Mouse (Mus musculus): Measurements from ENCODE around the gene Cacnb2. TPM values are rescaled to one million over a fixed set of nuclear protein-coding genes. Genes with fewer than 3 reads are reported as not detected.

Gene Cacnb2
- polyA plus RNA-seq, 1 experiment, result 6.3 TPM

DNA sequence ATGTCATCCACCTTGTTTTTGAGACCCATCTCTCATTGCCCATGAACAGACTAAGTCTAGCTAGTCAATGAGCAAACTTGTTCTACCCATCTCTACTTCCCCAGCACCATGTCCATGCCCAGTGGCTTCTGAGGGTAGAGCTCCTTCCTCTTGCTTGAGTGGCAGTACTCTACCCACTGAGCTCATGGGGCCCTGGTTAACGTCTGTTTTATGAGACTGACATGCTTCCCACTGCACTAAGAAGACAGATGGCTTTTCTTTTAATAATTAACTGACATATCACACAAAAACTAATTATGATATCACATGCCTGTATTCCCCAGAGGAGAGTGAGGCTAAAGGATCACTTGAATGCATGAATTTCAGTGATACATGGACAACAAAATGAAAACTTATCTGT, 238.4 kb downstream of the Cacnb2 start:
- no peak for DNase-seq
- WGBS, result 48% methylated on average over 1 of the region's 1 CpGs
- Histone ChIP-seq H3K4me3 (replicated peaks; ENCODE audit: extremely low read depth, low read depth, low read length) (no peak overlapping the region), H3K4me1 (ENCODE audit: control insufficient read depth, insufficient read depth, low read length) (no peaks in the 10 kb centered on the region)
- TF ChIP-seq POLR2A (IDR thresholded peaks at IDR 0.05; ENCODE audit: borderline replicate concordance, extremely low read depth, low read depth, low read length), result no peak
- no peak for TF ChIP-seq CTCF (IDR thresholded peaks at IDR 0.05; ENCODE audit: insufficient read depth, low read length)

DNA sequence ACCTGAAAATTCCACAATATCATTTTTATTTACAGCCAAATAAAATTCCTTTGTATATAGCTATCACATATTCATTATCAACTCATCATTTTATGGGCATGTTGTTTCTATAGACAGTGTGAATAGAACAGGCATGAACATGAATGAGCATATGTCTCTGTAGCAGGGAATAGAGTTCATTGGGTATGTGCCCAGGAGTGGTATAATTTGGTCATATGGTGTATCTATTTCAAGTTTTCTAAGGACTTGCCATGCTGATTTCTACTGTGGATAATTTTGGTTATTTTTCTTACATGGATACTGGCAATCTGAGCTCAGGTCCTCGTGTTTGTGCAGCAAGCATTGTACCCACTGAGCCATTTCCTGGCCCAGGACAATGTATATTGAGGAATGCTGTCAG, 243.8 kb downstream of the Cacnb2 start:
- Histone ChIP-seq H3K4me1 (ENCODE audit: control insufficient read depth, insufficient read depth, low read length) (peaks cover 3% of the 10 kb centered on the region; the same call in 1 of the 2 replicates), H3K4me3 (replicated peaks; ENCODE audit: extremely low read depth, low read depth, low read length) (no peak overlapping the region)
- TF ChIP-seq CTCF (IDR thresholded peaks at IDR 0.05; ENCODE audit: insufficient read depth, low read length) (no peak), POLR2A (IDR thresholded peaks at IDR 0.05; ENCODE audit: borderline replicate concordance, extremely low read depth, low read depth, low read length) (no peak)
- WGBS, result 32% methylated on average over 1 of the region's 1 CpGs
- DNase-seq, result no peak

DNA sequence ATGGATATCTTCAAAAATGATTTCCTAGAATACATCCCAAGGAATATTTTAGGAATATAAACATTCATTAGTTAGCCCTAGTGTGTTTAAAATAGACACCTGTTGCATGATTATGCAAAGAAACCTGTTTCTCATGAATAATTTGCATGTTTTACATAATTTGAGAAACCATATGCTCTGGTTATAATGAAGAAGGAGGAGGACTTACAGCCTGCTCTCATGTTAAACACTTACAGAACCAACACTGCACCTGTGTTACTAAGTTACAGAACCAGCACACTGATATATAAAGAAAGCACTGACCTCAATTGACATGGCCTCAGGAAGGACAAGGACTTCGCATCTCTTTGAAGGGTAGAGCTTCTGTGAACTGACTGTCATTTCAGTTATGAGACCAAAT, 244.3 kb downstream of the Cacnb2 start:
- TF ChIP-seq CTCF (IDR thresholded peaks at IDR 0.05; ENCODE audit: insufficient read depth, low read length), result no peak
- no peak for TF ChIP-seq POLR2A (IDR thresholded peaks at IDR 0.05; ENCODE audit: borderline replicate concordance, extremely low read depth, low read depth, low read length)
- Histone ChIP-seq H3K4me3 (replicated peaks; ENCODE audit: extremely low read depth, low read depth, low read length) (no peak overlapping the region), H3K4me1 (ENCODE audit: control insufficient read depth, insufficient read depth, low read length) (peaks cover 3% of the 10 kb centered on the region; the same call in 1 of the 2 replicates)
- 92% methylated on average over 1 of the region's 1 CpGs for WGBS
- DNase-seq, result no peak

DNA sequence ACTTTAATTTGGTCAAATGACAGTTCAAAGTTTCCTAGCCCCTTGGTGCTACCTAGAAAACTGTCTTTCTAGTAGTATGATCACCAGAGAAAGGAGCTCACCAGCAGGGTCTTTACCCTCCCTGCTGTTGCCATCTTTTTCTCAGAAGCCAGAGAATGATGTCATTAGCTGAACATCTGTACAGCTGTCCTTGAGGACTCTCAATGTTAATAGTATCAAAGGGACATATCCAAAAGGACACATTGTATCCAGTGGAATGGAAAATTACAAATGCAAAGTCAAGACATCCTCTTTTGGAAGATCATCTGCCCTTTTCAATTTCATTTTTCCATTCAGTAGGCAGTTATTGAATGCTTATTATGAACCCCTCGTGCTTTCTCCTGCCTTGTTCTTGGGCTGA, 247.9 kb downstream of the Cacnb2 start:
- DNase-seq, result no peak
- 80% methylated on average over 1 of the region's 1 CpGs for WGBS
- TF ChIP-seq POLR2A (IDR thresholded peaks at IDR 0.05; ENCODE audit: borderline replicate concordance, extremely low read depth, low read depth, low read length), result no peak
- no peak for TF ChIP-seq CTCF (IDR thresholded peaks at IDR 0.05; ENCODE audit: insufficient read depth, low read length)
- Histone ChIP-seq H3K4me1 (ENCODE audit: control insufficient read depth, insufficient read depth, low read length) (peaks cover 3% of the 10 kb centered on the region; the same call in 1 of the 2 replicates), H3K4me3 (replicated peaks; ENCODE audit: extremely low read depth, low read depth, low read length) (no peak overlapping the region)

DNA sequence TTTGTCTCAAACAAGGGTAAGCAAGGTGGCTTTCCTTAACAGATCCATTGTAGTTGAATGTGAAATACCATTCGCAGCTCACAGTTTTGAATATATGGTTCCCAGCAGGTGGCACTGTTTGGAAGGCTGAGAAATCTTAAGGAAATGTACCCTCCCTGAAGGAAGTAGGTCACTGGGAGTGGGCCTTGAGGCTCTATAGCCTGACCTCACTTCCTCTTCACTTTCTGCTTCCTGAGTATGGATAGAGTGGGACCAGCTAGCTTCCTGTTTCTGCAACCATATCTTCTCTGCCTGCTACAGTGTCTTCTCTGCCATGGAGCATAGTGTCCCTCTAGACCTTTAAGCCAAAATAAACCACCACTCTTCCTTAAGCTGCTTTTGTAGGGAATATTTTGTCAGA, 248.5 kb downstream of the Cacnb2 start:
- no peak overlapping the region for H3K4me3 ChIP-seq (replicated peaks; ENCODE audit: extremely low read depth, low read depth, low read length)
- peaks cover 3% of the 10 kb centered on the region; the same call in 1 of the 2 replicates for H3K4me1 ChIP-seq (ENCODE audit: control insufficient read depth, insufficient read depth, low read length)
- 83% methylated on average over 1 of the region's 1 CpGs for WGBS
- no peak for DNase-seq
- TF ChIP-seq CTCF (IDR thresholded peaks at IDR 0.05; ENCODE audit: insufficient read depth, low read length) (0 out of 2 replicates have a peak, but pooled peaks have one; percentile 15), POLR2A (IDR thresholded peaks at IDR 0.05; ENCODE audit: borderline replicate concordance, extremely low read depth, low read depth, low read length) (no peak)

DNA sequence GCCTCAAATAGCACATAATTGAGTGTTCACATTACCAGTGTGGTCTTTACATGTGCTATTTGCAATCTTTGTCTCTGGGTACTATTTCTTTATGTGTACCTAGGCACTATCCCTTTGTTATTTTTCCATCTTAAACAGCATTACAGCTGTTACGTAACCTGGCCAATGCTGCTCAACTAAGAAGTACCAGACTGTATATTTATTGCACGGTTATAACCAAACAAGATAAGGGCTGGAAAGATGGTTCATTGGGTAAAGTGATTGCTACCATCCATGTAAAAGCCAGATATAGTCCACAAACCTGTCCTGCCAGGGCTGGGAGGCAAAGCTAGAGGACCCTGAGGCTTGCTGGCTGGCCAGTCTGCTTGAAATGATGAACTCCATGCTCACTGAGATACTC, 251.2 kb downstream of the Cacnb2 start:
- peaks cover 3% of the 10 kb centered on the region for H3K4me1 ChIP-seq (ENCODE audit: control insufficient read depth, insufficient read depth, low read length)
- WGBS, result 78% methylated on average over 2 of the region's 2 CpGs

DNA sequence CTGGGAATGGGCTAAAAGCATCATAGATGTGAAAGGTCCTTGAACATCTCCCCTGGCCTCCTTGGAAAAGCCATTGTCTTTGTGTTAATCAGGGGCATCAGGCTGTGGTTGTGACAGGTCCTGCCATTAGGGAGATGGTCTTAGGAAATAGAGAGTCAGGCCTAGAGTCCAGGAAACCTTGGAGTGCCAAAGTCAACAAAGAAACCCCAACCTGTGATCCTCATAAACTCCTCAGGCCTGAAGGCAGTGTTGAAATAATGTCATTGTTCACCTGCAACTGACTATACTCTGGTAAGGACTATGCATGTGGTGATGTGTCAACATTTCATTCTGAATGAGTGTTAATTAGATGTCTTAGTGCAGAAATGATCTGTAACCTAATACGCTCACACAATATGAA, 255.4 kb downstream of the Cacnb2 start:
- Histone ChIP-seq H3K4me3 (replicated peaks; ENCODE audit: extremely low read depth, low read depth, low read length) (no peak overlapping the region), H3K4me1 (ENCODE audit: control insufficient read depth, insufficient read depth, low read length) (no peaks in the 10 kb centered on the region; the same call in 1 of the 2 replicates)
- WGBS, result 93% methylated on average over 1 of the region's 1 CpGs
- TF ChIP-seq POLR2A (IDR thresholded peaks at IDR 0.05; ENCODE audit: borderline replicate concordance, extremely low read depth, low read depth, low read length) (no peak), CTCF (IDR thresholded peaks at IDR 0.05; ENCODE audit: insufficient read depth, low read length) (no peak)
- DNase-seq, result no peak

More for the DNA sequence above, 251.2 kb downstream of the Cacnb2 start:
- TF ChIP-seq CTCF (IDR thresholded peaks at IDR 0.05; ENCODE audit: insufficient read depth, low read length), result no peak
- no peak for TF ChIP-seq POLR2A (IDR thresholded peaks at IDR 0.05; ENCODE audit: borderline replicate concordance, extremely low read depth, low read depth, low read length)
- no peak for DNase-seq
- no peak overlapping the region for H3K4me3 ChIP-seq (replicated peaks; ENCODE audit: extremely low read depth, low read depth, low read length)

DNA sequence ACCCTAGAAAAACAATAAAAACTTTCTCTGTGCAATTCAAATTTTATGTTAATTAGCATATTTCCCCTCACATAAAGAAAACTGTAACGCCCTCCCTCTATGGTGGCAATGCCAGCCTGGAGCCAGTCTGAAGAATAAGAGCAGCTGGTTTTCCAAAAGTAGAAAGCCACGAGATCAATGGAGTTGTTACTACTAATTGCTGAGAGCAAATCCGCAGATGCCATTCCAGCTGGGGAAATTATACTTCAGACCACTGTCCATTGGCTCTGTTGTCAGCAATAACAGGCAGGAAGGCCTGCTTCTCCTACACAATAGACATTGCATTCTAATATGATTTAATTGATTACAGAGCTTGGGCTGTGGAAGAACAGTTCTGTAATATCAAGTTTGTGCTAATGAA, 257.5 kb downstream of the Cacnb2 start:
- H3K4me3 ChIP-seq (replicated peaks; ENCODE audit: extremely low read depth, low read depth, low read length), result no peak overlapping the region
- no peaks in the 10 kb centered on the region; the same call in 1 of the 2 replicates for H3K4me1 ChIP-seq (ENCODE audit: control insufficient read depth, insufficient read depth, low read length)
- TF ChIP-seq CTCF (IDR thresholded peaks at IDR 0.05; ENCODE audit: insufficient read depth, low read length), result no peak
- TF ChIP-seq POLR2A (IDR thresholded peaks at IDR 0.05; ENCODE audit: borderline replicate concordance, extremely low read depth, low read depth, low read length), result no peak
- 79% methylated on average over 3 of the region's 3 CpGs for WGBS
- DNase-seq, result no peak

DNA sequence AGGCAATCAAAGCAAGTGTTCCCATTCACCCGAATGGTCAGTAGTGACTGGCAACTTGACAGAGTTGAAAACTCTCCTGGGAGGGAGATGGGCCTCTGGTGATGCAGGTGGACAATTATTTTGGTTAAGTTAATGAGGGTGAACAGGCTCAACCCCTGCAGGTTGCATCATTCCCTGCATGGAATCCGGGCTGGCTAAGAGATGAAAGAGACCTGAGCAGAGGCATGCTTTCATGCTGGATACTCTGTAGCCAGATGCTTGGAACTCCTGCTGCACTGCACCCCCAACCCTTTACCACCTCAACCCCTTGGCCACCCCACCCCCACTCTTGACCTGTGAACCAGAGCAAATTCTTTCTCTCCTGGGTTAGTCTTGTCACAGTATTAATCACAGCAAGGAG, 258.7 kb downstream of the Cacnb2 start:
- H3K4me1 ChIP-seq (ENCODE audit: control insufficient read depth, insufficient read depth, low read length), result no peaks in the 10 kb centered on the region; the same call in 1 of the 2 replicates
- WGBS, result 60% methylated on average over 2 of the region's 2 CpGs
- TF ChIP-seq POLR2A (IDR thresholded peaks at IDR 0.05; ENCODE audit: borderline replicate concordance, extremely low read depth, low read depth, low read length), result no peak
- no peak for TF ChIP-seq CTCF (IDR thresholded peaks at IDR 0.05; ENCODE audit: insufficient read depth, low read length)
- DNase-seq, result no peak
- no peak overlapping the region for H3K4me3 ChIP-seq (replicated peaks; ENCODE audit: extremely low read depth, low read depth, low read length)

DNA sequence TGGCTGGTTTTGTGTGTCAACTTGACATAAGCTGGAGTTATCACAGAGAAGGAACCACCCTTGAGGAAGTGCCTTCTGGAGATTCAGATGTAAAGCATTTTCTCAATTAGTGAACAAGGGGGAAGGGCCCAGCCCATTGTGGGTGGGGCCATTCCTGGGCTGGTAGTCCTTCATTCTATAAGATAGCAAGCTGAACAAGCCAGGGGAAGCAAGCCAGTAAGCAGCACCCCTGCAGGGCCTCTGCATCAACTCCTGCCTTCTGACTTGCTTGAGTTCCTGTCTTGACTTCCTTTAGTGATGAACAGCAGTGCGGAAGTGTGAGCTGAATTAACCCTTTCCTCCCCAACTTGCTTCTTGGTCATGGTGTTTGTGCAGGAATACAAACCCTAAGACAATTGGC, 260.1 kb downstream of the Cacnb2 start:
- H3K4me1 ChIP-seq (ENCODE audit: control insufficient read depth, insufficient read depth, low read length), result no peaks in the 10 kb centered on the region; the same call in 1 of the 2 replicates
- WGBS, result 29% methylated on average over 1 of the region's 1 CpGs
- no peak overlapping the region for H3K4me3 ChIP-seq (replicated peaks; ENCODE audit: extremely low read depth, low read depth, low read length)
- TF ChIP-seq POLR2A (IDR thresholded peaks at IDR 0.05; ENCODE audit: borderline replicate concordance, extremely low read depth, low read depth, low read length), result no peak
- no peak for TF ChIP-seq CTCF (IDR thresholded peaks at IDR 0.05; ENCODE audit: insufficient read depth, low read length)
- no peak for DNase-seq

Measured in lung, adult 2 months (tissue).